Mouse (Mus musculus) cerebellum, adult 2 months (tissue): Measurements from ENCODE around the gene Lrrc4b. TPM values are rescaled to one million over a fixed set of nuclear protein-coding genes. Genes with fewer than 3 reads are reported as not detected.
A peak's percentile ranks its signal among the peaks of the same experiment; 100 is the strongest.

Experiments
- DNase-seq, 2 experiments: peaks; one replicate each; pipeline ENCODE4 v3.0.0; 2021
- H3K27ac ChIP-seq: fragments of 200-500 bp; 2 replicates; pipeline ENCODE4 v1.5.1; 2012; ENCODE audit warnings: low read length, control low read depth, inconsistent platforms; ENCODE audit not compliant: insufficient read depth
- H3K27me3 ChIP-seq: fragments of 200-500 bp; 2 replicates; pipeline ENCODE4 v1.6.1; 2012; ENCODE audit warnings: inconsistent platforms, mild to moderate bottlenecking, low read length, moderate library complexity; ENCODE audit not compliant: control insufficient read depth, insufficient read depth
- H3K4me1 ChIP-seq: fragments of 200-500 bp; 2 replicates; pipeline ENCODE4 v1.6.1; 2011; ENCODE audit warnings: low read length; ENCODE audit not compliant: control insufficient read depth, insufficient read depth
- H3K4me3 ChIP-seq: fragments of 200-500 bp; replicated peaks from 2 replicates; pipeline ENCODE3; 2011; ENCODE audit warnings: mild to moderate bottlenecking, low read depth, low read length, control low read depth; ENCODE audit not compliant: insufficient read depth
- CTCF ChIP-seq: fragments of 200-500 bp; IDR thresholded peaks from 2 replicates; pipeline ENCODE4 v1.5.1; 2011; ENCODE audit warnings: low read depth, mild to moderate bottlenecking, control low read depth, low read length, moderate library complexity, borderline replicate concordance; ENCODE audit not compliant: insufficient read depth
- POLR2A ChIP-seq: fragments of 200-500 bp; IDR thresholded peaks from 2 replicates; pipeline ENCODE4 v1.6.1; 2011; ENCODE audit warnings: low read length, control low read depth, borderline replicate concordance; ENCODE audit not compliant: insufficient read depth
- WGBS: fragments of 180-500 bp; shearing (Covaris S2); methylation state at CpG from one replicate; pipeline ENCODE4 v1.1.7; 2018; 5-methylcytosine and 5-hydroxymethylcytosine counted together
- polyA plus RNA-seq: library from polyadenylated mRNA; depleted of rRNA; stranded (reverse); fragments of >200 nt; gene quantifications from 2 replicates; pipeline ENCODE4 v1.2.3, GENCODE M21; 2012

Lrrc4b gene
- polyA plus RNA-seq, 1 experiment: 214 TPM

- H3K27ac ChIP-seq: peak overlapping the region; percentile 42; the same call in 1 of the 2 replicates
- no peak overlapping the region for H3K4me3 ChIP-seq
- 21% methylated on average over 6 of the region's 6 CpGs for WGBS
- H3K4me1 ChIP-seq: peaks cover 36% of the 10 kb centered on the region
- TF ChIP-seq POLR2A: peak; percentile 13; the same call in 1 of the 2 replicates
- no peak for TF ChIP-seq CTCF
- DNase-seq: peak in 1 of 2 experiments; percentile 38
- H3K27me3 ChIP-seq: no peaks in the 10 kb centered on the region
Measured at GRCm38 (mm10) chr7:44471880-44472557, 43.2 kb downstream of the Lrrc4b start.

GRCm38 (mm10) chr7:44472558-44472885 lies 43.7 kb downstream of the Lrrc4b start:
- Histone ChIP-seq H3K27me3 (no peaks in the 10 kb centered on the region), H3K27ac (peak overlapping the region; percentile 42), H3K4me3 (no peak overlapping the region), H3K4me1 (peaks cover 36% of the 10 kb centered on the region)
- TF ChIP-seq CTCF (no peak), POLR2A (no peak)
- 24% methylated on average over 1 of the region's 1 CpGs for WGBS
- DNase-seq: no peak

- H3K4me3 ChIP-seq: no peak overlapping the region
- WGBS: 30% methylated on average over 9 of the region's 9 CpGs
- TF ChIP-seq POLR2A (no peak), CTCF (no peak)
- peak; percentile 45 to 58 for DNase-seq
- peak overlapping the region; percentile 42 for H3K27ac ChIP-seq
- peaks cover 36% of the 10 kb centered on the region for H3K4me1 ChIP-seq
- H3K27me3 ChIP-seq: no peaks in the 10 kb centered on the region
Measured at GRCm38 (mm10) chr7:44472961-44473646, 44.3 kb downstream of the Lrrc4b start.

GRCm38 (mm10) chr7:44474419-44474818 lies 45.6 kb downstream of the Lrrc4b start:
- WGBS: 40% methylated on average over 4 of the region's 4 CpGs
- Histone ChIP-seq H3K27me3 (no peaks in the 10 kb centered on the region; the same call in 1 of the 2 replicates), H3K4me1 (peaks cover 33% of the 10 kb centered on the region), H3K4me3 (no peak overlapping the region), H3K27ac (peak overlapping the region; percentile 55; the same call in 1 of the 2 replicates)
- TF ChIP-seq POLR2A (no peak), CTCF (no peak)
- DNase-seq: peak; percentile 45 to 64

- Histone ChIP-seq H3K27me3 (no peaks in the 10 kb centered on the region; the same call in 1 of the 2 replicates), H3K27ac (peak overlapping the region; percentile 51; the same call in 1 of the 2 replicates), H3K4me3 (no peak overlapping the region), H3K4me1 (peaks cover 29% of the 10 kb centered on the region)
- TF ChIP-seq CTCF: no peak
- TF ChIP-seq POLR2A: no peak
- WGBS: 37% methylated on average over 5 of the region's 5 CpGs
- peak in 1 of 2 experiments; percentile 23 for DNase-seq
Measured at GRCm38 (mm10) chr7:44475046-44475614, 46.3 kb downstream of the Lrrc4b start.

- DNase-seq: no peak
- H3K27me3 ChIP-seq: no peaks in the 10 kb centered on the region; the same call in 1 of the 2 replicates
- 87% methylated on average over 3 of the region's 3 CpGs for WGBS
- TF ChIP-seq POLR2A (no peak), CTCF (no peak)
- no peak overlapping the region for H3K27ac ChIP-seq
- H3K4me1 ChIP-seq: no peaks in the 10 kb centered on the region
- no peak overlapping the region for H3K4me3 ChIP-seq
Measured at GRCm38 (mm10) chr7:44482836-44483435, 54.1 kb downstream of the Lrrc4b start.

- no peak overlapping the region for H3K27ac ChIP-seq
Measured at GRCm38 (mm10) chr7:44484109-44484508, 55.3 kb downstream of the Lrrc4b start.

More at GRCm38 (mm10) chr7:44484109-44484508, 55.3 kb downstream of the Lrrc4b start:
- H3K4me3 ChIP-seq: no peak overlapping the region
- no peaks in the 10 kb centered on the region for H3K27me3 ChIP-seq
- 100% methylated on average over 1 of the region's 1 CpGs for WGBS
- DNase-seq: peak in 1 of 2 experiments; percentile 6
- H3K4me1 ChIP-seq: no peaks in the 10 kb centered on the region
- TF ChIP-seq CTCF: no peak
- no peak for TF ChIP-seq POLR2A
